Mouse (Mus musculus) macrophage (primary cell): ENCODE results near the gene N4bp3. TPM values are rescaled to one million over a fixed set of nuclear protein-coding genes. Genes with fewer than 3 reads are reported as not detected.
"Not testable (repeated sequence)": the region's sequence is repeated elsewhere in the genome, so short reads cannot be mapped to it uniquely, and the experiment has no call there.

ENCODE experiments used
- H3K27ac ChIP-seq: fragments of 350-480 bp; formaldehyde crosslinking; 2 replicates; pipeline ENCODE4 v1.9.0; 2021
- H3K36me3 ChIP-seq: fragments of 350-480 bp; formaldehyde crosslinking; 2 replicates; pipeline ENCODE4 v1.9.0; 2021; ENCODE audit errors: inconsistent target
- H3K4me3 ChIP-seq: fragments of 350-480 bp; formaldehyde crosslinking; 2 replicates; pipeline ENCODE4 v1.9.0; 2021; ENCODE audit errors: inconsistent target
- H3K79me2 ChIP-seq: fragments of 350-480 bp; formaldehyde crosslinking; 2 replicates; pipeline ENCODE4 v1.9.0; 2021; ENCODE audit errors: inconsistent target
- WGBS: methylation state at CpG from one replicate; pipeline ENCODE4 v1.1.7; 2026; ENCODE audit warnings: inconsistent platforms; ENCODE audit not compliant: missing documents; 5-methylcytosine and 5-hydroxymethylcytosine counted together
- polyA plus RNA-seq: library from polyadenylated mRNA; stranded (reverse); fragments of 250-400 nt; gene quantifications from 3 replicates; pipeline ENCODE4 v1.2.4, GENCODE M21; 2018; ENCODE audit warnings: inconsistent platforms

N4bp3 gene
- polyA plus RNA-seq, 1 experiment from 2014 or later = 6.3 TPM

- peaks cover 29% of the 10 kb centered on the region; the same call in 1 of the 2 replicates for H3K79me2 ChIP-seq
- no peak overlapping the region for H3K27ac ChIP-seq
- H3K36me3 ChIP-seq = no peaks in the 10 kb centered on the region; the same call in 1 of the 2 replicates
- 92% methylated on average over 5 of the region's 7 CpGs for WGBS
- no peak overlapping the region for H3K4me3 ChIP-seq
Observed at GRCm38 (mm10) chr11:51646245-51646644, 4.4 kb downstream of the N4bp3 start.

GRCm38 (mm10) chr11:51645293-51645692 is 5.3 kb downstream of the N4bp3 start:
- no peak overlapping the region for H3K4me3 ChIP-seq
- no peak overlapping the region for H3K27ac ChIP-seq
- H3K36me3 ChIP-seq = no peaks in the 10 kb centered on the region; the same call in 1 of the 2 replicates
- 95% methylated on average over 13 of the region's 13 CpGs for WGBS
- H3K79me2 ChIP-seq = peaks cover 29% of the 10 kb centered on the region; the same call in 1 of the 2 replicates

GRCm38 (mm10) chr11:51644217-51644616 is 6.4 kb downstream of the N4bp3 start:
- Histone ChIP-seq H3K27ac (no peak overlapping the region), H3K79me2 (peaks cover 19% of the 10 kb centered on the region; the same call in 1 of the 2 replicates), H3K4me3 (no peak overlapping the region), H3K36me3 (no peaks in the 10 kb centered on the region; the same call in 1 of the 2 replicates)
- 14% methylated on average over 16 of the region's 16 CpGs for WGBS

GRCm38 (mm10) chr11:51643761-51644160 is 6.9 kb downstream of the N4bp3 start:
- no peak overlapping the region for H3K27ac ChIP-seq
- peaks cover 14% of the 10 kb centered on the region; the same call in 1 of the 2 replicates for H3K79me2 ChIP-seq
- 36% methylated on average over 15 of the region's 15 CpGs for WGBS
- no peak overlapping the region for H3K4me3 ChIP-seq
- H3K36me3 ChIP-seq = no peaks in the 10 kb centered on the region; the same call in 1 of the 2 replicates

GRCm38 (mm10) chr11:51643202-51643601 is 7.4 kb downstream of the N4bp3 start:
- WGBS = 80% methylated on average over 9 of the region's 9 CpGs
- H3K27ac ChIP-seq = no peak overlapping the region

GRCm38 (mm10) chr11:51640748-51641147 is 9.9 kb downstream of the N4bp3 start:
- Histone ChIP-seq H3K4me3 (no peak overlapping the region), H3K27ac (no peak overlapping the region), H3K79me2 (peaks cover 4% of the 10 kb centered on the region; the same call in 1 of the 2 replicates), H3K36me3 (no peaks in the 10 kb centered on the region; the same call in 1 of the 2 replicates)
- WGBS = 89% methylated on average over 7 of the region's 7 CpGs

More at GRCm38 (mm10) chr11:51643202-51643601, 7.4 kb downstream of the N4bp3 start:
- Histone ChIP-seq H3K36me3 (no peaks in the 10 kb centered on the region; the same call in 1 of the 2 replicates), H3K79me2 (peaks cover 9% of the 10 kb centered on the region; the same call in 1 of the 2 replicates), H3K4me3 (no peak overlapping the region)

- H3K79me2 ChIP-seq = peaks cover 24% of the 10 kb centered on the region; the same call in 1 of the 2 replicates
- 40% methylated on average over 5 of the region's 5 CpGs for WGBS
- H3K27ac ChIP-seq = peak overlapping the region; percentile 88
- H3K4me3 ChIP-seq = peak overlapping the region; percentile 12; the same call in 1 of the 2 replicates
- no peaks in the 10 kb centered on the region; the same call in 1 of the 2 replicates for H3K36me3 ChIP-seq
Observed at GRCm38 (mm10) chr11:51638497-51638896, 12.1 kb downstream of the N4bp3 start.

GRCm38 (mm10) chr11:51637971-51638414 is 12.6 kb downstream of the N4bp3 start:
- H3K36me3 ChIP-seq = no peaks in the 10 kb centered on the region; the same call in 1 of the 2 replicates
- 0% methylated on average over 17 of the region's 17 CpGs for WGBS
- peaks cover 25% of the 10 kb centered on the region; the same call in 1 of the 2 replicates for H3K79me2 ChIP-seq
- peak overlapping the region; percentile 12; the same call in 1 of the 2 replicates for H3K4me3 ChIP-seq
- peak overlapping the region; percentile 88 for H3K27ac ChIP-seq

GRCm38 (mm10) chr11:51636323-51636684 is 14.3 kb downstream of the N4bp3 start:
- Histone ChIP-seq H3K36me3 (no peaks in the 10 kb centered on the region), H3K27ac (peak overlapping the region; percentile 86), H3K79me2 (peaks cover 41% of the 10 kb centered on the region), H3K4me3 (peak overlapping the region; percentile 71)
- WGBS = 7% methylated on average over 6 of the region's 6 CpGs

GRCm38 (mm10) chr11:51635525-51636322 is 14.9 kb downstream of the N4bp3 start, which contains the start of gene Rmnd5b:
Gene Rmnd5b (minus strand): TSS chr11:51635896.
- Histone ChIP-seq H3K27ac (peak within 1 kb of the TSS; percentile 86), H3K4me3 (peak within 1 kb of the TSS; percentile 71), H3K79me2 (peaks cover 47% of the 10 kb centered on the region), H3K36me3 (no peaks in the 10 kb centered on the region)
- WGBS = under 1% methylated on average over 61 of the region's 61 CpGs

GRCm38 (mm10) chr11:51635127-51635524 is 15.5 kb downstream of the N4bp3 start:
- Histone ChIP-seq H3K4me3 (peak overlapping the region; percentile 71), H3K36me3 (no peaks in the 10 kb centered on the region), H3K79me2 (peaks cover 53% of the 10 kb centered on the region), H3K27ac (peak overlapping the region; percentile 49)
- 15% methylated on average over 6 of the region's 6 CpGs for WGBS

- H3K27ac ChIP-seq = no peak overlapping the region
Observed at GRCm38 (mm10) chr11:51633721-51634120, 16.9 kb downstream of the N4bp3 start.

GRCm38 (mm10) chr11:51633200-51633599 is 17.4 kb downstream of the N4bp3 start:
- peaks cover 63% of the 10 kb centered on the region for H3K79me2 ChIP-seq
- not testable (repeated sequence) for H3K27ac ChIP-seq, H3K4me3 ChIP-seq
- peaks cover 14% of the 10 kb centered on the region; the same call in 1 of the 2 replicates for H3K36me3 ChIP-seq
- WGBS = 36% methylated on average over 7 of the region's 7 CpGs

More at GRCm38 (mm10) chr11:51633721-51634120, 16.9 kb downstream of the N4bp3 start:
- WGBS = 100% methylated on average over 3 of the region's 3 CpGs
- Histone ChIP-seq H3K4me3 (no peak overlapping the region), H3K36me3 (peaks cover 11% of the 10 kb centered on the region; the same call in 1 of the 2 replicates), H3K79me2 (peaks cover 63% of the 10 kb centered on the region)

- Histone ChIP-seq H3K79me2 (peaks cover 63% of the 10 kb centered on the region), H3K4me3 (no peak overlapping the region), H3K36me3 (peaks cover 22% of the 10 kb centered on the region), H3K27ac (peak overlapping the region; percentile 12; the same call in 1 of the 2 replicates)
- WGBS = 59% methylated on average over 6 of the region's 6 CpGs
Observed at GRCm38 (mm10) chr11:51632130-51632753, 18.4 kb downstream of the N4bp3 start.
